Mouse (Mus musculus) midbrain, postnatal 0 days (tissue): ENCODE results near the gene Acoxl. TPM values are rescaled to one million over a fixed set of nuclear protein-coding genes. Genes with fewer than 3 reads are reported as not detected.

ENCODE experiments used
- ATAC-seq: fragments of 200-750 bp; cut with Nextera tagmentation; 2 replicates; pipeline ENCODE4 v1.8.0; 2017; ENCODE audit warnings: moderate number of reproducible peaks, mild to moderate bottlenecking, moderate TSS enrichment, moderate library complexity; ENCODE audit not compliant: low FRiP score
- DNase-seq: peaks from one replicate; pipeline ENCODE4 v3.0.0-alpha.2; 2015; ENCODE audit warnings: low spot score
- H3K27ac ChIP-seq: fragments of 300-500 bp; sonication (generic); 2 replicates; pipeline ENCODE4 v1.5.1; 2014; ENCODE audit warnings: low read depth, mild to moderate bottlenecking, low read length, mixed read lengths
- H3K27me3 ChIP-seq: fragments of 300-500 bp; sonication (generic); 2 replicates; pipeline ENCODE4 v1.6.1; 2014; ENCODE audit warnings: low read length, control low read depth, mixed read lengths; ENCODE audit not compliant: insufficient read depth
- H3K36me3 ChIP-seq: fragments of 300-500 bp; sonication (generic); 2 replicates; pipeline ENCODE4 v1.6.1; 2014; ENCODE audit warnings: low read length, control low read depth, mixed read lengths; ENCODE audit not compliant: insufficient read depth
- H3K4me1 ChIP-seq: fragments of 300-500 bp; sonication (generic); 2 replicates; pipeline ENCODE4 v1.6.1; 2014; ENCODE audit warnings: mild to moderate bottlenecking, control low read depth, antibody characterized with exemption, low read length, mixed read lengths; ENCODE audit not compliant: insufficient read depth
- H3K4me2 ChIP-seq: fragments of 300-500 bp; sonication (generic); 2 replicates; pipeline ENCODE4 v1.6.1; 2014; ENCODE audit warnings: low read depth, mild to moderate bottlenecking, low read length, mixed read lengths; ENCODE audit not compliant: poor library complexity, severe bottlenecking
- H3K4me3 ChIP-seq: fragments of 300-500 bp; sonication (generic); 2 replicates; pipeline ENCODE4 v1.5.1; 2014; ENCODE audit warnings: low read depth, mild to moderate bottlenecking, low read length, moderate library complexity
- H3K9ac ChIP-seq: fragments of 300-500 bp; sonication (generic); replicated peaks from 2 replicates; pipeline ENCODE4 v1.6.1; 2014; ENCODE audit warnings: mild to moderate bottlenecking, low read length, moderate library complexity, mixed read lengths; ENCODE audit not compliant: poor library complexity, severe bottlenecking
- H3K9me3 ChIP-seq: fragments of 300-500 bp; sonication (generic); 2 replicates; pipeline ENCODE4 v1.6.1; 2016; ENCODE audit warnings: low read length, control low read depth
- CTCF ChIP-seq: IDR thresholded peaks from 2 replicates; pipeline ENCODE4 v1.5.1; 2016; ENCODE audit warnings: antibody characterized with exemption, mild to moderate bottlenecking
- WGBS: fragments of 180-500 bp; shearing (Covaris S2); extraction: QIAGEN DNeasy Blood & Tissue Kit; methylation state at CpG from one replicate; pipeline ENCODE4 v1.1.7; 2014; 5-methylcytosine and 5-hydroxymethylcytosine counted together
- polyA plus RNA-seq: library from polyadenylated mRNA; unstranded; fragments of >200 nt; fragmentation: Nextera tagmentation; extraction: Ambion mirVana; gene quantifications from 2 replicates; pipeline ENCODE4 v1.2.1, GENCODE M21; 2015
- total RNA-seq: library from RNA; depleted of rRNA; stranded (reverse); fragments of >200 nt; gene quantifications from 2 replicates; pipeline ENCODE4 v1.2.3, GENCODE M21; 2014

Acoxl gene
- total and polyA plus RNA-seq, 2 experiments from 2014 or later: 0.05 to 0.12 TPM

DNA sequence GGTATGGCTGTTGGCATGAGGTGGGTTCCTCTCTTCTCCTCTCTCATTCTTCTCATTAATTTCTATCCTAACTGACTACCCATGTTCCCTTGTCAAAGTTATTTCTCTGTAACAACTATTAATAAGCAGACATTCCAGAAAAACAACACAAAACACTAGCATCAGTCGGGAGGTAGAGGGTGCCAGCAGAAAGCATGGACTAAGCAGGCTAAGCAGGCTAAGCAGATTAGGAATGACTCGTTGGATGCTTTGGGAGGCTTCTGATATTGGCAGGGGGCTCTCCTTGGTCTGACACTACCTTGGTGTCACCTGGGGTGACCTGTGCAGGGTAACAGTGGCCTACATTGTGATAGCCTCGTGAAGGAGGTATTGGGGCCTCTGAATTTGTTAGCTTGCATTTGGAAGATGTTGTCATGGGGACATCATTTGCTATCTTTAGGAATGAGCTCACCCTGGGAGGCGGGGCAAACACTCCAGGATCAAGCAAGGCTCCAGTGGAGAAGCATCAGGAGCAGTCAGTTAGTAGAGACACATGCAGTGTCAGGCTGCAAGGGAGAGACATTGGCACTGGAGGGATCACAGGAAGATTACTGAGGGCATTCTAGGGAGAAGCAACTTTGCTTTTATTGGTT is 123.2 kb downstream of the Acoxl start:
- Histone ChIP-seq H3K4me1 (0 out of 2 replicates have a peak, but pooled peaks cover 2% of the 10 kb centered on the region), H3K9me3 (no peaks in the 10 kb centered on the region), H3K27me3 (no peaks in the 10 kb centered on the region), H3K9ac (no peak overlapping the region), H3K4me3 (no peak overlapping the region), H3K27ac (0 out of 2 replicates have a peak overlapping the region, but pooled peaks have one; percentile 4), H3K36me3 (no peaks in the 10 kb centered on the region), H3K4me2 (no peak overlapping the region)
- DNase-seq (peak; percentile 49), ATAC-seq (peak; percentile 83)
- TF ChIP-seq CTCF: peak; percentile 50
- 22% methylated on average over 4 of the region's 4 CpGs for WGBS

GRCm38 (mm10) chr2:127968944-127969343 is 130.3 kb downstream of the Acoxl start:
- Histone ChIP-seq H3K4me2 (no peak overlapping the region), H3K36me3 (no peaks in the 10 kb centered on the region), H3K27ac (no peak overlapping the region)

GRCm38 (mm10) chr2:127976276-127976675 is 137.6 kb downstream of the Acoxl start:
- H3K9ac ChIP-seq: no peak overlapping the region
- H3K4me1 ChIP-seq: no peaks in the 10 kb centered on the region
- H3K4me3 ChIP-seq: no peak overlapping the region
- H3K27ac ChIP-seq: no peak overlapping the region
- TF ChIP-seq CTCF: no peak
- no peak for DNase-seq
- no peaks in the 10 kb centered on the region for H3K27me3 ChIP-seq
- no peak overlapping the region for H3K4me2 ChIP-seq
- WGBS: 100% methylated on average over 1 of the region's 1 CpGs
- no peak for ATAC-seq
- H3K36me3 ChIP-seq: no peaks in the 10 kb centered on the region
- H3K9me3 ChIP-seq: no peaks in the 10 kb centered on the region

More at GRCm38 (mm10) chr2:127968944-127969343, 130.3 kb downstream of the Acoxl start:
- DNase-seq: no peak
- ATAC-seq: no peak
- no peak overlapping the region for H3K4me3 ChIP-seq
- H3K27me3 ChIP-seq: no peaks in the 10 kb centered on the region
- no peaks in the 10 kb centered on the region for H3K9me3 ChIP-seq
- no peaks in the 10 kb centered on the region for H3K4me1 ChIP-seq
- TF ChIP-seq CTCF: no peak
- H3K9ac ChIP-seq: no peak overlapping the region
- WGBS: 98% methylated on average over 2 of the region's 2 CpGs

DNA sequence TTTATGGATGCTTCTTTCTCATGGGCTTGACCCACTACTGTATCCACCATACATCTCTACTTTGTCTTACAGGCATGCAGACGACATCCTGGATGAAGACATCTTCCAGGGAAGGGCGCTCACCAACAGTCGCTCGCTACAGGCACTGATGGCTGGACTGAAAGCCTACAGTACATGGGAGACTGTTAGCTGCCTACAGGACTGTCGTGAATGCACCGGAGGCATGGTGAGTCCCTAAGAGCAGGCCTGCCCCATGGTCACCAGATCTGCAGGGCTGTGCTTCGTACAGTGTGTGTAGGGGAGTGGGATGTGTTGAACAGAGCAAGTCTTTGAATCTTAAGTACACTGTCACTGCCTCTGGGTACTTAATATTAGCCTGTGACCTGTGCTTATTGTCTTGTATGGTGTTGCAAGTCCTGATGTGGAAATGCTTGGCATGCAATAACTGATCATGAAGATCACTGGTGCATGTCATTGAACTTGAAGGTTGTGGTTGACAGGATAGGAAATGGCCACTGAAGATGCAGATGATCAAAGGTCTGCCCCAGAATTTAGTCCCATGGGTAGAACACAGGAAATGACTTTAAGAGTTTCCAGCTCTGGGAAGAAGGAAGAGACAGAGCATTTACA is 140.0 kb downstream of the Acoxl start:
- Histone ChIP-seq H3K4me1 (no peaks in the 10 kb centered on the region), H3K9me3 (no peaks in the 10 kb centered on the region), H3K27me3 (no peaks in the 10 kb centered on the region), H3K4me3 (no peak overlapping the region), H3K27ac (no peak overlapping the region), H3K9ac (no peak overlapping the region), H3K4me2 (no peak overlapping the region), H3K36me3 (no peaks in the 10 kb centered on the region)
- no peak for TF ChIP-seq CTCF
- 91% methylated on average over 7 of the region's 7 CpGs for WGBS
- ATAC-seq (no peak), DNase-seq (no peak)

- no peaks in the 10 kb centered on the region for H3K36me3 ChIP-seq
- no peak for TF ChIP-seq CTCF
- H3K4me1 ChIP-seq: no peaks in the 10 kb centered on the region
- no peak overlapping the region for H3K4me3 ChIP-seq
- no peak overlapping the region for H3K27ac ChIP-seq
- no peak overlapping the region for H3K4me2 ChIP-seq
- H3K27me3 ChIP-seq: no peaks in the 10 kb centered on the region
- 93% methylated on average over 3 of the region's 3 CpGs for WGBS
- ATAC-seq (no peak), DNase-seq (no peak)
- no peak overlapping the region for H3K9ac ChIP-seq
- no peaks in the 10 kb centered on the region for H3K9me3 ChIP-seq
Observed at GRCm38 (mm10) chr2:127982610-127983009, 143.9 kb downstream of the Acoxl start.

- Histone ChIP-seq H3K27me3 (no peaks in the 10 kb centered on the region), H3K9me3 (no peaks in the 10 kb centered on the region), H3K4me2 (no peak overlapping the region), H3K36me3 (no peaks in the 10 kb centered on the region), H3K27ac (no peak overlapping the region), H3K9ac (no peak overlapping the region), H3K4me1 (no peaks in the 10 kb centered on the region), H3K4me3 (no peak overlapping the region)
- WGBS: 85% methylated on average over 4 of the region's 4 CpGs
- ATAC-seq (no peak), DNase-seq (no peak)
- no peak for TF ChIP-seq CTCF
Observed at GRCm38 (mm10) chr2:127983301-127983700, 144.6 kb downstream of the Acoxl start.
